Mouse (Mus musculus) layer of hippocampus, adult 2 months (tissue): ENCODE measurements around the gene Usp22. TPM values are rescaled to one million over a fixed set of nuclear protein-coding genes. Genes with fewer than 3 reads are reported as not detected.

ENCODE experiments used
- DNase-seq, 2 experiments: peaks; one replicate each; pipeline ENCODE4 v3.0.0; 2022; ENCODE audit warnings: low spot score in 2 of 2
- H3K27ac ChIP-seq: fragments of 200-600 bp; 2 replicates; pipeline ENCODE4 v1.8.1; 2022
- H3K4me3 ChIP-seq: fragments of 200-600 bp; 2 replicates; pipeline ENCODE4 v1.8.1; 2022; ENCODE audit warnings: mild to moderate bottlenecking
- CTCF ChIP-seq: fragments of 200-600 bp; conservative IDR thresholded peaks from 2 replicates; pipeline ENCODE4 v1.8.1; 2022; ENCODE audit warnings: antibody characterized with exemption, mild to moderate bottlenecking, moderate library complexity
- total RNA-seq, 2 experiments: library from RNA; stranded (reverse); gene quantifications; 2 replicates each; pipeline ENCODE4 v1.2.3; 2021

Gene Usp22
- total RNA-seq, 2 experiments from 2014 or later: 216 to 235 TPM

GRCm38 (mm10) chr11:61123886-61124285, 51.0 kb downstream of the Usp22 start:
- no peak for TF ChIP-seq CTCF
- Histone ChIP-seq H3K27ac (no peak overlapping the region), H3K4me3 (no peak overlapping the region)
- no peak for DNase-seq

GRCm38 (mm10) chr11:61122769-61123288, 52.0 kb downstream of the Usp22 start:
- TF ChIP-seq CTCF: no peak
- DNase-seq: no peak
- no peak overlapping the region for H3K27ac ChIP-seq
- no peak overlapping the region for H3K4me3 ChIP-seq

DNA sequence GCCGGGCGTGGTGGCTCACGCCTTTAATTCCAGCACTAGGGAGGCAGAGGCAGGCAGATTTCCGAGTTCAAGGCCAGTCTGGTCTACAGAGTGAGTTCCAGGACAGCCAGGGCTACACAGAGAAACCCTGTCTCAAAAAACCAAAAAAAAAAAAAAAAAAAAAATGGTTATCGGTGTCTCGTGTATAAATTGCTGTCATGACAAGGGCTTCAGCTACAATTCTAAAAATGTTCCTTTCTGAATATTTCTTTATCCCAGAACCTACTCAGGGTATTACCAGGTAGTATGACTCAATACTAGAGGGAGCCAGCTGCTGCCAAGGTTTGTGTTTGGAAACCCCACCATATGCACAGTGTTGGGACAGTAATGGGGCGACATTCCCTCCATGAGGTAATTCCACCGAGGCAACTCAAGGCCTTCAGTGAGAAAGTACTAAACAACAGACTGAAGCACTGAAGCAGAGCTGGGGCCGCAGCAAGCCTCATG, 52.5 kb downstream of the Usp22 start:
- TF ChIP-seq CTCF: no peak
- no peak overlapping the region for H3K27ac ChIP-seq
- no peak for DNase-seq
- no peak overlapping the region for H3K4me3 ChIP-seq

DNA sequence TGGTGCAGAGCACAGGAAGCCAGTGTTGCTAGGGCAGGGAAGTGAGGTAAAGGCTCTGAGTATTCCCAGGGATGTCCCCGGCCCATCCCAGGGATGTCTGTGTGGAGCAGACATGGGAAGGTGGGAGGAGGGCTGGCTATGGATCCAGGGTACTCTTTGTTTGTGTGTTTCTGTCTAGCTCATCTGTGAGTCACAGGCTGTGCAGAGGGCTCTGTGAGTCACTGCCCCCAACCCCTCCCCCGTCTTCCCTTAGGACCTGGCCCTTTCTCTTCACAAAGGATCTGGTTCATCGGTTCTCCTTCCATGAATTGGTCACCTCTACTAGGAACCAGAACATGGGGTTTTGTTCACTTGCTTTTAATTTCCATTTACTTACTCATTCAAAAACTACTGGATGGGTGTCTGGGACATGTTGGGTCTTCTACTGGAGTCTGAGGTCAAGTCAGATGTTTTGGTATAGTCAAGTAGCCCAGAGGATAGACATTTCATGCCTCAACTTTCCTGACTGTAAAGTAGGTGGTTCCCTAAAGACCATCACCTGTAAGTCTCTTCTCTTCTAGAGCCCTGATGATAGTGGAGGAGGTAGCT, 54.8 kb downstream of the Usp22 start:
- no peak for TF ChIP-seq CTCF
- no peak overlapping the region for H3K27ac ChIP-seq
- H3K4me3 ChIP-seq: no peak overlapping the region
- DNase-seq: no peak

DNA sequence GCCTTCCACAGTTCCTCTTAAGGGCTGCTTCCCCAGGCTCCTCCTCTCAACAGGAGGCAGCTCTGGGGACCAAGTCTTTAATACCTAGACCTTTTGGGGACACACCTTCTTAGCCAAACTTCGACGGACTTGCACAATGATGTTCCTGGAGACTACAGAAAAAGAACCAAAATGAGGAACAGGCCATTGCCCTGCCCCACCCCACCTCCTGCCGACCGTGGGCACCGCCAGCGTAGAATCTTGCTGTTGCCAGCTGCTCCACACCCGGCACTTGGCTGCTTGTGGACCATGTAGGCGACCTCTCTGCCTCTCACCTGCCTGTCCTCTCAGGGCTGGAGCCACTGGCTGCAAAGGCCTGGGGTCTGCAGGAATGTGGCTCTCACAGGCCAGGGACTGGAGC, 58.6 kb downstream of the Usp22 start:
- Histone ChIP-seq H3K4me3 (no peak overlapping the region), H3K27ac (no peak overlapping the region)
- no peak for DNase-seq
- no peak for TF ChIP-seq CTCF

- Histone ChIP-seq H3K27ac (no peak overlapping the region), H3K4me3 (no peak overlapping the region)
- DNase-seq: no peak
- no peak for TF ChIP-seq CTCF
These were observed 62.4 kb downstream of the Usp22 start for GRCm38 (mm10) chr11:61112323-61112995.

DNA sequence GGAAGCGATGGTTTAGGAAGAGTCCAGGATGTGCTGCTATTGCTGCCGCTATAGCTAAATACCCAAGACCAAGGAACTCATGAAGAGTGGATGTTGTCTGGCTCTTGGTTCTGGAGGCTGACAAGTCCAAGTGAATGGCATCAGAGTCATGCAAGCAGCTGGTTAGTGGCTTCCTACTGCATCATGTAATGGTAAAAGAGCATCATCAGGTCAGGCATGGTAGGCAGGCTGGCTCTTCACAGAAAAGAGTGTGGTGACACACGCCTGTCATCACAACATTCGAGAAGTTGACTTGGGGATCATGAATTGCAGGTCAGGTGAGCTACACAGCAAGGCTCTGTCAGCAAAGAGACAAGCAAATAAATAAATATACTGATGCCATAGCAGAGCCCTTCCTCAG, 63.4 kb downstream of the Usp22 start:
- no peak for TF ChIP-seq CTCF
- Histone ChIP-seq H3K4me3 (no peak overlapping the region), H3K27ac (no peak overlapping the region)
- no peak for DNase-seq

- H3K4me3 ChIP-seq: no peak overlapping the region
- no peak for TF ChIP-seq CTCF
- no peak for DNase-seq
- no peak overlapping the region for H3K27ac ChIP-seq
These were observed 63.9 kb downstream of the Usp22 start for GRCm38 (mm10) chr11:61110928-61111327.

DNA sequence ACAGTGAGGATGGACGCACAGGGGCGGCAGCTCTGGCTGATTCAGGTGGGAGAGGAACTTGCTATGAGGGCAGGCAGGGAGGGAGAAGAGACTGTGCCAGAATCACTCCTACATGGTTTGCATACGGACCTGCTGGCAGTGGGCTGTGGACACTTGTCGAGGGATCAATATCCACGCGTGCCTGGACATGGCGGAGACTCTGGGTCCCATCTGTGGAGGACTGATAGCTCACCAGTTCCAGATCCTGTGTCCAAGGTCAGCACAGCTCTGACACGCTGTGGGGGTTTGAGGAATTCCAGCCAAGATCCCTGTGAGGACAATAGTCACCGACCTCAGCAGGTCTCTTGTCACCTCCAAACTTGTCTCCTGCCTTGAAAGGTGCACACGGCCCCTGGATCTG, 64.7 kb downstream of the Usp22 start:
- Histone ChIP-seq H3K4me3 (no peak overlapping the region), H3K27ac (no peak overlapping the region)
- TF ChIP-seq CTCF: no peak
- no peak for DNase-seq

GRCm38 (mm10) chr11:61109707-61110106, 65.1 kb downstream of the Usp22 start:
- no peak for TF ChIP-seq CTCF
- Histone ChIP-seq H3K27ac (no peak overlapping the region), H3K4me3 (no peak overlapping the region)
- DNase-seq: no peak

DNA sequence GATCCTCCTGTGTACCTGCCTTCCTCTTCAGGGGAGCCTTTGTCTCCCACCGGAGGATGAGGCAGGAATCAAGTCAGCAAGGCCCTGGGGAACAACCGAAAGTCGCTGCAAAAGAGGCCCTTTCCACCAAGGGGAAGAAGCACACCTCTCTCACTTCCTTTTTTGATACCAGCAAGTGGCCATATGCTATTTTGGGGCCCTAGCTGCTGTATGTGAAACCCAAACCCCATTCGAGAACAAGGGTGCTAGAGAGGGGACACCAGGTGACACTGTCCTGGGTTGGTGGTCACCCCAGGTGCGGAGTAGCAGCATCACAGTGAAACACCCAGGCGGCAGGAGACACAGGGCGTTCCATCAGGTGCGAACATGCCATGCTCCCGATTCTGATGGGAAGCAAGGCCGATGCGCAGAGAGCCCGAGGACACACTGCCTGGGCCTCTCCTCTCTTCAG, 65.9 kb downstream of the Usp22 start:
- DNase-seq: no peak
- no peak overlapping the region for H3K4me3 ChIP-seq
- TF ChIP-seq CTCF: no peak
- H3K27ac ChIP-seq: no peak overlapping the region

DNA sequence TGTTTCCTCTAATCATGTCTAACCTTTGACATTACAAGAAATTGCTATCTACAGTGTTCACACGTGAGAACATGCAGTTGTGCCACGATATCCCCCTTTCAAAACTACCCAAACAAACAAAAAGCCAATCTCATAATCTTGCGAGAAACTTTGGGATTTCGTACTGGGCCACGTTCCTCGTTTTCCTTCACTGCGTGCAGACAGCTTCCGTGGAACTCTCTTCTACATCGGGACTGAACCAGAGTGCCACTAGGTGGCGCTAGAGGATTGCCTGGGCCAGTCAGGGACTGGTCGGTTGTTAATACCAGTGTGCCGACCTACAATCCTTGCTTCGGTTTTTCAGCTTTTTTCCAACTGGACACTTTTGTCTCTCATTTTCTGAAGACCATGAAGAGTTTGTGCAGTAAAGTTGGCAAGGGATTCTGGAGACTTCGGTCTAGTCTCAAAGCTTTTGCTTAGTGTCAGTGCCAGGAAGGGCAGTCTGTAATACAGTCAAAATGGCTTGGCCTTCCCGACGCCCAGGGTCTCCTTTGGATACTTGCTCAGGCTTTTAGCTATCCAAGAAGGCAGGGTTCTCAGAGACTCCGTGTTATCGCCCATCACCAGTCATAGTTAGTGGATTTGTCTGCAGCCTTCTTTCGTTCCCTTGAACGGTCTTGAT, 70.5 kb downstream of the Usp22 start:
- peak; percentile 80 to 92 for DNase-seq
- Histone ChIP-seq H3K27ac (no peak overlapping the region), H3K4me3 (no peak overlapping the region)
- peak; percentile 99 for TF ChIP-seq CTCF

- Histone ChIP-seq H3K27ac (no peak overlapping the region), H3K4me3 (no peak overlapping the region)
- no peak for TF ChIP-seq CTCF
- no peak for DNase-seq
These were observed 72.2 kb downstream of the Usp22 start for GRCm38 (mm10) chr11:61102397-61103339.

Other genes with a start within 250 kb of the Usp22 start
- 10 to 100 TPM; 13.1 to 15.2 TPM for gene Map2k3, start 243.0 kb downstream of the Usp22 start, total RNA-seq
- 1 to 10 TPM; 5.2 to 7.4 TPM for gene Kcnj12, start 152.5 kb downstream of the Usp22 start, total RNA-seq
- 1 to 10 TPM in 1 of 2 experiments, under 1 TPM in 1; 0.98 to 1.5 TPM for gene Tnfrsf13b, start 48.3 kb downstream of the Usp22 start, total RNA-seq
- 1 to 10 TPM in 1 of 2 experiments, under 1 TPM in 1; 0.49 to 1.3 TPM for gene Aldh3a1, start 32.5 kb upstream of the Usp22 start, total RNA-seq
- gene Aldh3a2, start 92.4 kb upstream of the Usp22 start, total RNA-seq: 10 to 100 TPM; 58.1 to 58.9 TPM
- not detected for gene Slc47a2, start 167.8 kb upstream of the Usp22 start, total RNA-seq
- gene Slc47a1, start 203.3 kb upstream of the Usp22 start, total RNA-seq: 1 to 10 TPM; 1.7 to 2.3 TPM